Mouse (Mus musculus) CD8-positive naive resting alpha-beta T cell, adult 2 months (primary cell): ENCODE data around the gene Cd79a.

ENCODE experiments used
- DNase-seq, 2 experiments: peaks; one replicate each; pipeline ENCODE4 v3.0.0; 2022; ENCODE audit warnings: low read depth in 2 of 2, low spot score in 2 of 2

The Cd79a gene

DNA sequence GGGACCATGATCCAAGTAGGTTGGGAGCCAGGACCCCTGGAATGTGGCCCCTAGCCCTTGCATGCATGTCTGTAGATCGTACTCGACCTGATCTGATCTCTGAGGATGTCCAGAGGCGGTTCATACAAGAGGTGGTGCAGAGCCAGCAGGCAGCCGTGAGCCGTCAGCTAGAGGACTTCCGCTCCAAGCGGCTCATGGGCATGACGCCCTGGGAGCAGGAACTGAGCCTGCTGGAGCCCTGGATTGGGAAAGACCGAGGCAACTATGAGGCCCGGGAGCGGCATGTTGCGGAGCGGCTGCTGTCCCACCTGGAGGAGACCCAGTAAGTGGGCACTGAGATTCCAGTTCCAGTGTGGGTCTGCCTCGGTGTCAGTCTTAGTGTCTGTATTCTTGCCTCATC, 15.3 kb downstream of the Cd79a start:
- no peak for DNase-seq

DNA sequence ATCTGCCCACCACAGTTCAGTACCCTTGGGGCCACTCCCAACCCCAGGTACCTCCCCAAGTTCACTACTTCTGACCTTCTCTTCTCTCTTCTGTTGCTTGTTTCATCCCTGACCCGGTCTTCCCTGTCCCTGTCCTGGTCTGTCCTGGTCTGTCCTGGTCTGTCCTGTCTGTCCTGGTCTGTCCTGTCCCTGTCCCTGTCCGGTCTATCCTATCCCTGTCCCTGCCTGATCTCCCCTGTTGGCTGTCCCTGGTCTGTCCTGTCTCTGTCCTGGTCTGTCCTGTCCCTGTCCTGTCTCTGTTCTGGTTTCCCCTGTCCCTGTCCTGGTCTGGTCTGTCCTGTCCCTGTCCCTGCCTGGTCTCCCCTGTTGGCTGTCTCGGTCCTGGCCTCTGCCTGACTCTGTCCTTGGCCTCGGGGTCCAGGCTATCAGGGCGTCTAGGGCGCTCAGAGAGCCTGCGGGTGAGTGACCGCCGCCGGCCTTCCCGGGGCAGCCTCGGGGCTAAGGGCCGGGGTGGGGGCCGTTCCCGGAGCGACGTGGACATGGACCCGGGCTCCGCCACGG, 21.7 kb downstream of the Cd79a start:
- no peak for DNase-seq

DNA sequence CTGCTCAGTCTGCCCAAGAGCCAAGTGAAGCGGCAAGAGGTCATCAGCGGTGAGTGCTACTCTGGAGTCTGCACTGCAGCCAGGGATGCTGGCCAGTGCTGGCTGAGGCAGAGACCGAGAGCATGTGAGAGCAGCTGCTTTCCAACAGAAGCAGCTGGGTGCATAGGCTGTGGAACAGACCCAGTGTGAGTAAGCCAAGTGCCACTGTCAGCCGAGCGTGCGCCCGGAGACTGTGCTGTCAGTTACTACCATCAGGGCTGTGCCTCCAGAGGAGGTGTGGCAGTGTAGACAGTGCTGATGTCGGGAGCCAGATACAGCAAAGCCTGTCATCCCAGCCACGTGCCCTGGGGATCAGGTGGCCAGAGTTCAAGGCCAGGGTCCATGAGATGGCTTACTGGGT, 22.5 kb downstream of the Cd79a start:
- DNase-seq: no peak

DNA sequence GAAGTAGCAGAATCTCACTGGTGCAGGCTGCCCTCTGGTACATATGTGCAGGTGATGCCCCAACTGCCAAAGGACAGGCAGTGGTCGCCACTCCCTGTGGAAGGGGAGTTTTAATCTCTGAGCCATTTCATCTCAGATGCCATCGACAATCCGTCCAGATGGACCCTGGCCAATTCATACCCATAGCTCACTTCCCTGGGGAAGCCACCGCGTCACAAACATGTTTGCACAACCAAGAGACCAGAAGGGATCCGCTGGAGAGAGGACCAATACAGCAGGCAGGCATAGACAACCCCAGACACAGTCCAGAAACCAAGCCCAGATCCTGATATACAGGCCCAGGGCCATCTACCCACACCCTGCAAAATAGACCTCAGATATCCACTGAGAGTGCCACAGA, 33.3 kb downstream of the Cd79a start:
- DNase-seq: no peak

DNA sequence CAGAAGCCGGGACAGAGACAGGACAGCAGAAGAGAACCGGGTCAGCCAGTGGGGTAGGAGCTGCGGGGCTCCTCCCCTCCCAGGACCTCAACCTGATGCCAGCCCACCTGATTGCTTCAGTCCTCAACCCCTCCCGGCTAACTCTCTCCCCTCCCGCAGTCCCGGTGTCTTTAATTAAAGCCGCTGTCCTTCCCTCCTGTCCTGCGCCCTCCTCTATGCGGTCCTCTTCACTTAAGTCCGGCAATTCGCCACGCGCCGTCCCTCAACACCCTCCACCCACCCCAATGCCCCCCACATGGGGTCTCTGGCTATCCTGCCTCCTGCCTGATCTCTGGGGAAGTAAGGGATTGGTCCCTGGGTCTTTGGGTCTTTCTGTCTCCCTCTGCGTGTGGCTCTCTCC, 34.5 kb downstream of the Cd79a start:
- no peak for DNase-seq

DNA sequence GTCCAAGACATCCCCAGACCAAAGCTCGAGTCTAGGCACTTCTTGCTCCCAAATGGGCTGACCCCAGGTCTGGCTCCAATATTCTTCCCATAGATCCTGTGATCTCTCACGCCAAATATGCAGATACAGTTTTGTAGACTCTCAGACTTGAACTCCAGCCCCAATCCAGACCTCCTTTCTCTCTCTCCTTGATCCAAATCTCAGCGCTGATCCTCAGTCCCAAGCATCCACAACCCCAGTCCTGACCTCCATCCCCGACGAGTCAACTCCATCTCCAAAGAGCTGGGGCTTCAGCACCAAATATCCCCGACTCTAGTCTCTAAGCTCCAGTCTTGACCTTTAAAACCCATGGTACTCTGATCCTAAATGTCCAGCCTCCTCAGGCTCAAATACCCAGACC, 46.5 kb downstream of the Cd79a start:
- no peak for DNase-seq

DNA sequence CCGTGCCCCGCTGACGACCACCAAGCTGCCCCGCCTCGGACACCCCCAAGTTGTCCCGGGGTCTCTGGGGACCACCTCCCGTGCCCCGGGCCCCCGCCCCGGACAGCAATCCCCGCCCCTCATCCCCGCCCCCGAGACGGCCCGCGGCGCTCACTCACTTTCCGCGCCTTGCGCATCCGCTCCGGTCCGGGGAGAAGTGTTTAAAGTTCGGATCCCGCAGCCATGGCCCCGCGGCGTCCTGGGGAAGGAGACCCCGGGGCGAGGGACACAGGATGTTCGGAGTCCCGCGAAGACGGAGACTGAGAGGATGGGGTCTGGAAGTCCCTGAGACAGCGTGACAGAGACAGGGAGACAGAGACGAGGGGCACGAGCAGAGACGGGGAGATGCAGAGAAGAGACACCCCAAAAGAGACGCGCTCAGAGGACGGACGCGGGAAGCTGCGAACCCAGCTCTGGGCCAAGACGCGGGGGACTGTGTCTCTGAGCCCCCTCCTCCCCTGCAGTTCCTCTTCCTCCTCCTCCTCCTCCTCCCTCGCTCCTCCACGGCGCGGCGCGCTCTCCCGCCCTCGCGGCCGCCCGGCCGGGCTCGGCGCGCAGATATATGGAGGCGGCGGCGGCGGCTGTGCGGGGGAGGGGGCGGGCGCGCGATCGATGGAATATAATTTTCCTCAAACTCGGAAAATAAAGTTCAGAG, 47.2 kb downstream of the Cd79a start, which contains the start of gene Gm4881:
Gene Gm4881, minus strand, starts transcription at position 238 of the 694 bp plus-strand sequence.
- no peak for DNase-seq

DNA sequence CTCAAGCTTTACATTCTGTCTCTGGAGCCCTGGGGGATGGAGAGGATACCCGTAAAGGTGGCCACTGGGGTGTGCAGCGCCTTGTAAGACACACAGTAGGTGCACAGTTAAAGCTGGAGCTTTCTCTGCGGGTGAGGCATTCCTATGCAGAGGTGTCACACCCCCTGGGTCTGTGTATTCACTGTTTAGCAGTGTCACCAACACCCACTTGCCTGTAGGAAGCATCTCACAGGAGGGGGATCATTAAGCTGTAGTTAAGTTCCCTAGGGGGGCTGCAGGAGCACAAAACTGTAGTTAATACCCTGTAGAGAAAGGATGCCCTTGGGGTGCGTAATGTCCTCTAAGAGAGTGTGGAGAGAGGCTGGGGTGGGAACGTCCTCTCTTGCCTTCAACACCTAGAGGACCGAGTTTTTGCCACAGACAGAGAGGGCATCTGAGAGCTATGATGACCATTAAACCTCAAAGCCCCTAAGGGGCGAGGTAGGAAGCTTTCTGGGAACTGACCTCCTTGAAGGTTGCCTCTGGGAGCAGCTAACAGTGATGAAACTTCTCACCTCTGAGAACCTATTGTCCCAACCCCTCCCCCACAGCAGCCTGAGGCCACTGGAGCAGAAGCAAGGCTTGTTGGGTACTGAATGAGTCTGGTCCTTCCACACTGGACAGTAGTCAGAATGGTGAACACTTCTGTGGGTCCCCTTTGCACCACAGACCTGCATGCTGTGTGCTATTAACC, 50.3 kb downstream of the Cd79a start:
- DNase-seq: no peak

DNA sequence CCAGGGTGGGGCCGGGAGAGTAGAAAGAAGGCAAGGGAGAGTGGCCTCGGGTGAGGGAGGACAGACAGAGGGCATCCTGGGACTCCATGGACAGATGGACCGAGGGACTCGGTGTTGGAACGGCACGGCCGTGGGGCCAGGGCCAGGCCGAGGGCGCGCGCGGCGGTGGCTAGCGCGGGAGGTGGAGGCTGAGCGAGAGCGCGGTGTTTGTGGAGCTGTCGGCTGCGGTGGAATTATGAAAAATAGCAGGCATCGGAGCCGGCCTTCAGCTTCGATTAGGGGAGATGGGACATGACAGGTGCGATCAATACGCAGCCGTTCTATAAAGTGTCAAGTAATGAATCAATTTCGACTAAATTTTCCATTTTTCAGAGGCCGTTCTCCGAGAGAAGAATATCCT, 51.6 kb downstream of the Cd79a start:
- no peak for DNase-seq

DNA sequence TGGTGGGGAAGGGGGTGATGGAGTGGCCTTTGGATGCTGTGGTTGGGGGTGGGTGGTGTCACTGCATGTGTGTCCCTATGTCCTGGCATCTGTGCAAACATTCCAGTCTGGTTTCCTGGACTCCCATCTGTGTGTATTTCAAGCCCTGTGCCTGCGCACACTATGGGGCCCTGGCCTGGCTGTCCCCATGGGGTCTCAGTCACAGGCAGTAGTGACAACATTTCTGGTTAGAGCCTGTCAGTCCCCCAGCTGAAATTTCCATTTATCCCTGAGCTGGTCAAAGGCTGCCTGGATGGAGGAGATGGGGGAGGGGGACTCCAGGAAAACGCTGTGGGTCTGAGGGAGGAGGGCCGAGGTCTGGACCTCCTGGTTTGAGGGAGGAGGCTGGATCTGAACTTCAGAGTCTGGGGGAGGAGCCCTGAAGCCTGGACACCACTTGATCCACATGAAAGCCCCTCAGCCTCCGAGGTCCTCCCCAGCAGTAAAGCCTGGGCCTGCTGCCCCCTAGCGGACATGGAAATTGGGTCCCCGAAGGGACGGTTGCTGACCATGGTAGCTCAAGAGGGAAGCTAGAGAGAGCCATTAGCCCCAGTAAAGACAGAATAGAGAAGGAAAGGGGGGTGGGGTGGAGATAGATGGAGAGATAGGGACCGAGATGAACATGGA, 52.9 kb downstream of the Cd79a start:
- DNase-seq: peak; percentile 68 to 75
